Mouse (Mus musculus) skeletal muscle tissue, adult 2 months (tissue): ENCODE measurements around the gene Cc2d2a.

Experiments used
- DNase-seq: peaks from one replicate; pipeline ENCODE4 v3.0.0-alpha.2; 2012; ENCODE audit warnings: low read depth, low spot score

Cc2d2a gene

GRCm38 (mm10) chr5:43661997-43662961 lies at the start of gene Cc2d2a:
Gene Cc2d2a (plus strand): TSS chr5:43662346.
- DNase-seq: peak; percentile 57

DNA sequence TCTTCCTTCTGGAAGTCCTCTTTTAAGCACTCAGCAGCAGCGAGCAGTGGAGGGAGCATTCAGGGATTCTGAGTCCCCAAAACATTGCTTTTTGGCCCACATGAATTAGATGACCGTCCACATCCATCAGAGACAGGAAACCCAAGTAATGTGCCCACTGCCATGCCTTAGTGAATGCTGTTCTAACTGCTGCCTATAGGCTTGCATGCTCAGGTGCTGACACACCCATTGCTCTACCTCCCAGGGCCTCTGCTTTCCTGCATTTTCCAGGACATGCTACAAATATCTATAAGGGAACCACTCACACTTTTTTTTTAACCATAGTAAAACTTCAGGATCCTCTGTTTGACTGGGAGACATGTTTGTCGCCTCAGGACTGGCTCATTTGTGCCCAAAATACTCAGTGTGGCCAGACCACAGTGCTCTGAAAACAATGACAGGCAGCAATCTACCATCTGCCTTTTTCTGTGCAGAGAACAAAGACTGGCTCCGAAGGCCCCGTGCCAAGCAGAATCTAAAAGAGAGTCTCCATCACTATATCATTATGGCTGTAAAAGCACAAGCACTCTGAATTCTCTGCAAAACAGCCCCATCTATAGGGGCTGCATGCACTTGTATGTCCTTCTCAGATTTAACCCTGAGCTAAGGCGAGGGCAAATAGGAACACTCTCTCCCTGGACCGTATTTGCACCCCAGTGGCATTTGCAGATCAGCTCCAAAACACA lies 40.4 kb upstream of the Cc2d2a start:
- no peak for DNase-seq

DNA sequence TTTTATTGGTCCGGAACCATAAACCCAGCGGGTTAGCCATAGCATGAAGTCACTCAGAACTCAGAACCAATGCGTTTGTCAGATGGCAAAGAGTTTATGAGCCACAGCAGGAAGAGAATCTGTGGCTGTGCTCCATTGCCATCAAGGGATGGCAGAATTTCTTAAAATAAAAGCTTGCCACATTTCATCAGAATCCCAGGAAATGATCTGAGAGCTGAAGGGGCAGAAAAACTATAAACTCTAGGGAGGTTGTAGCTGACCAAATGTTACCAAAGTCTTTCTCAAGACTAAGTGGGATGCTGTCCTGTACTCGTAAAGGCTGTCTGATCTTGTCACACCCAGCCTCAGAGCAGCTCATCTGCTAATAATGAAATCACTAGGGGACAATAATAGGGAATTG lies 36.7 kb upstream of the Cc2d2a start:
- DNase-seq: no peak

- DNase-seq: no peak
Measured at GRCm38 (mm10) chr5:43634071-43634601, 28.0 kb upstream of the Cc2d2a start.

DNA sequence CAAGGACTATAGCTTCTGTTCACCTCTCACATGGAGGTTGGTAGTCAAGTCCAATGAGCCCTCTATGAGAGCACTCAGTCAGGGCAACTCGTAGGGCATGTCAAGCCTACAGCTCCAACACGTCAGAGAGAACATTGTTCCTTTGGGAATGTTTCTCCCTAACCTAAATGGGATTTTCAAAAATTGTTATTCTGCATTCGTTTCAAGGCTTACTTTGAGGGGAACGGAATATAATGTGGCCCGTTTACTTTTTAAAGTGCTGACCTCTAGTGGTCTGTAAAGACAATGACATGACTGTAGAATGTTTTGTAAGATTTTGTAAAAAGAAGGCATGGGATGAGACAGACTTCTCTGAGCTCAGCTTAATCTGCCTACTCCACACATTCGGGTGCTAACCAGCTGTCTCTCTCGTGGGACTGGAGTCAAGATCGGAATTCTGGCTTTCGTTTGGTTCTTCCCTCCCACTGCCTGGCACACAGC lies 27.5 kb upstream of the Cc2d2a start:
- DNase-seq: peak; percentile 17

DNA sequence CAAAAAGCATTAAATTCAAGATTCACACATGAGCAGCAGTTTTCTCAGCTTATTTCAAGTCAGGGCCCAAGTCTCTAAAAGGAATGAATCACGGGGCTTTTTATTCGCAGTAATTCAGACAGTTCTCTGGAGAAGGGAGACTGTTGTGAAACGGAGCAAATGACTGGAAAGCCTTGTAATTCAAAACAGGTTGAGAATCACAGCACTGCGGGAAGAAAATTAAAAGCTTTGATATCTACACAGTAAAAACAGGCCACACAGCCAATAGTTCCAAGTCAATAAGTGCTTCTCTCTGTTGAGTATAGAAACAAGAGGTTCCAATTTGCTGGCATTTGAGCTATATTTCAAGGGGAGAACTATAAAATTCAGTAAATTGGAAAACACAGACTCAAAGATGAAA lies 17.1 kb upstream of the Cc2d2a start:
- DNase-seq: no peak

DNA sequence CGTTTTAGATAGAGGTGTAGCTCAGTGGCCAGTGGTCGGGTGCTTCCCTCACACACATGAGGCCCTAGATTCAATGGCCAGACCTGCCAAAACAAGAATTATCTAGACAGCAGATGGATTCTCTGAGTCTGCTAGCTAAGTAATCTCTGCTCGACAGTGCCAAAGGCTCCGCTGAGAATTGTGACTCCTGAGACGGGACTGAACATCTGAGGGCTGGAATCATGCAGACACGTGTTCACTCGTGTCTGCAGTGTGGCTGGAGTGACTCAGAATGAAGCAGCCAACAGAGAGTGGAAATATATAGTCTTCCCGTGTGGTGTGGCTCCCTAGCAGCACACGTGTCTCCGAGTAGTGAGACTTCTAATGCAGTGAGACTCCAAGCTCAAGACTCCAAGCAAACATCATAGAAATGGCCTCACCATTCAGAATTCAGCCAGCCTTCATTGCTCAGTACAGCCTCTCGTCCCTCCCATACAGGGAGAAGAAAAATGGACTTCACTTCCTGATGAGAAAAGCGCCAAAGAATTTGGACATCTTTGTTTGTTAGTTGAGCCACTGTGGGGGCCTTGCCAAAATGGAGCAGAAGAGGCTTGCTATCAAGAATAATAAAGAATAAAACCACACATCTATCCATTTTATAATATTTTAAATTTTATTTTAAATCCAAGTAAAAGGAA lies 14.9 kb upstream of the Cc2d2a start:
- no peak for DNase-seq

DNA sequence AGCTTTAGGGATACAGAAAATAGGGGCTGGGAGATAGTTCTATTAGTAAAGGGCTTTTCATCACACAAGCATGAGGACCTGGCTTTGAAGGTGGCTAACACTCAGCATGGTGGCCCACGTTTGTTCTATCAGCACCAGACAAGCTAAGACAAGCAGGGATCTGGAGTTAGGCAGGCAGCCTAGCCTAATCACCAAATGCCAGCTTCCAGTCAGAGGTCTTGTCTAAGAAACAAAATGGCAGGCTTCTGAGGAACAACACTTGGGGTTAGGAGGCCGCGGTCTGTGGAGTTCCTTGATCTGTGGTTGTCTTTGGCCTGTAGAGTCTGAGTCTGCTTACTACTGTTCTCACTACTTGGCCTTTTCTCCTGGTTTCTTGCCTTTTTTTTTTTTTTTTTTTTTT lies 648 bp upstream of the Cc2d2a start:
- no peak for DNase-seq

DNA sequence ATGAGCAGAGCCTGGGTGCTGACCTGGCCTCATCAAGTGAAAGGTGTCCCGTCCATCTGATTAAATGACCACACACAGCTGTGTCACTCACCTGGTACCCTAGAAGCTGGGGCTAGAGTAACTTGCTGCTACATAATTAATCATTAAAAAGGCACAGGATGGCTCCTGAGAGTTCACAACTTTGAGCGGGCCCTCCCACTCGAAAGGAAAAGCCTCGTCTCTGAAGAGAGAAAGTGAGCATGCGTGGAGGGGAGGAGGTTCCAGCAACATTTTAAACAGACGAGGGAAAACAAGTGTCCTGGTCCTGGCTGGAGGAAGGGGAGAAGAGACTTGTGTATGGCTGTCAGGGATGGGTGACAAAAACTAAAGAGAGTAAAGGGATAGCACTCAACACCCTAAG lies 1.4 kb downstream of the Cc2d2a start:
- DNase-seq: no peak

DNA sequence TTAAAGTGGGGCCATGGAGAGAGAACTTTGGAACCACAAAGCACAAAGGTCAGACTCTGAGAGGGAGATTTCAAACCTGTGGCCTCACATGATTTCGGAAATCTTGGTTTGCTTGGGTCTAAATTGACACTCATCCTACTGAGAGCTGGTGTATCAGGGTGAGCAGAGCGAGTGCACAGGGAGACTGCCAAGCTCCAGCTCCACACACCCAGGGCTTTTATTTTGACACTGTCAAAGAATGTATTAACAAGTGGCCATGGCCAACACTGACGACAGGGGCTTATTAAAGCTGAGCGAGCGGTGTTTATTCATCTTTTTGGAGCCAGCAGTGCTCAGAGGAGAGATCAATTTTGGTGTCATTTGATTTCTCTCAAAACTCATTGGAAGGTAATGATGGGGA lies 3.0 kb downstream of the Cc2d2a start:
- DNase-seq: no peak

GRCm38 (mm10) chr5:43669118-43669645 lies 7.0 kb downstream of the Cc2d2a start:
- no peak for DNase-seq

DNA sequence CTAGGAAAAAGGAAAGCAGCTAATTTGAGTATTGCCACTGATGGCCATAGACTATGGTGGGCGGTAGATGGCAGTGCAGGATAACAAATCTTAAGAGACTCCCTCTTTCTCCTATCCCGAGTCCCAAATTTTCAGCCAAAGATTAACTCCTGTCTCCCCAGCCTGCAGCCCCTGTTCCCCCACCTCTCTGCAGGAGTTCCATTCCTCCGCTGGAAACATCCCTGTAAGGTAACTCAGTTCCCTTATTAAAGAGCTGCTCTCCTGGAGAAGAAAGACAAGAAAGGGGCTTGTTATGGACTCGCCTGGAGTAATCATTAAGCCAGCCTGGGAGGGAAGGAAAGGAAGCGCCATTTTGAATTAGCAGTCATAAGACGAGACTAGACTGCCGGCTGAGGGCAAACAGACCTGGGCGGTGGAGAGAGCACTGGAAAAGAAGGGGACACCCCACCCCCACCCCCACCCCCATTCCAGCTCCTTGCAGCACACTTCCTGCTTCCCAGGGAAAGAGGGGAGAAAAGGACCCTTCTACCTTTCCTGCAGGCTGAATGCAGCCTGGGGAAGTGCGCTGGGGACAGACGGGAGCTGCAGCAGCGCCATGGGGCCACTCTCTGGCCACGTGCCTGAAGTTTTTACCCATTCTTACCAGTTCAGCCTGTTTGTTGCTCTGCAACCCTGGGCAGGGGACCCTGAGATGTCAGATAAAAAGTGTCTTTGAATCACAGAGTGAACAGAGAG lies 10.2 kb downstream of the Cc2d2a start:
- peak; percentile 58 for DNase-seq

DNA sequence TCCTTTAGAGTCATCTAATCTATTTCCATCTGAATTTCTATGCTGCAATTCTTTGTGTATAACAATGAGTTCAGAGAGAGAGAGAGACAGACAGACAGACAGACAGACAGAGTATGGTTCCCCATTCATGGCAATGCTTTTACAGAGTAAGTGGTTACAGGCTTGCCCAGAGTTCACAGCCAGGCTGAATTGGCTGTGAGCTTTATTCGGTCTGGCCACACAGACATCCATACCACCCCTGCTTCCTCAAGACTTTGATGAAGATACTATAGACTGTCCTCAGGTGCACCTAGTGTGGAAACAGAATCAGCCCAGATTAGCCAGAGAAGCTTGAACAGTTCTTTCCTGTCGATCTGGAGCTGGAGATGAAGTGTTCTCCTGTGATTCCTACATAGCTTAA lies 10.9 kb downstream of the Cc2d2a start:
- DNase-seq: no peak

- DNase-seq: no peak
Measured at GRCm38 (mm10) chr5:43685466-43685865, 23.3 kb downstream of the Cc2d2a start.

GRCm38 (mm10) chr5:43692489-43692888 lies 30.3 kb downstream of the Cc2d2a start:
- DNase-seq: no peak

GRCm38 (mm10) chr5:43697133-43697532 lies 35.0 kb downstream of the Cc2d2a start:
- DNase-seq: no peak

DNA sequence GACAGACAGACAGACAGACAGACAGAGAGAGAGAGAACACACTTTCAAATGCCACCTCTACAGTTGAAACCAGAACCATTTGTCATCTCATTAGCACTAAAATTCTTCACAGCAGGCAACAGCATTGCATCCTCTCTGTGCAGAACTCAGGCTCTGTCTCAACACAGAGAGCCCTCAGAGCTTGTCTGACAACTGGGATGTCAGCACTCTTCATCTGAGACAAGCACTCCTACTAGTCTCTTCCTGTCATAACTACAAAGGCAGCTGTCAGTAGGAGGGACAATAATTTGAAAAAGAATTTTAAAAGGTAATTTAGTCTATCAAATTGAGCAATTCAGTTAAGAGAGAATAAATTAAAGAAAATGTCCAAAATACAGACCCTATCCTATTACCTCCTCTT lies 37.1 kb downstream of the Cc2d2a start:
- no peak for DNase-seq

- no peak for DNase-seq
Measured at GRCm38 (mm10) chr5:43721538-43722451, 59.6 kb downstream of the Cc2d2a start.

DNA sequence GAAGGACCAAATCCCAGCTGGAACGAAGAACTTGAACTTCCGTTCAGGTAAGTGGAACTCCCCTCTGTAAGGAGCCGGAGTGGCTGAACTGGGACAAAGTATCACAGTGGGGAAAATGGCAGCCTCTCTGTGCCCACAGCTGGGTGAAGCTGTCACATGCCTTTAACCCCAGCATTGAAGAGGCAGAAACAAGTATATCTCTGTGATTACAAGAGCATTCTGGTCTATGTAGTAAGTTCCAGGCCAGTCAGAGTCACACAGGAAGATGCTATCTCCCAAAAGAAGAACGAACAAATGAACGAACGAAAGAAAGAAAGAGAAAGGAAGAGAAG lies 60.3 kb downstream of the Cc2d2a start:
- DNase-seq: no peak

DNA sequence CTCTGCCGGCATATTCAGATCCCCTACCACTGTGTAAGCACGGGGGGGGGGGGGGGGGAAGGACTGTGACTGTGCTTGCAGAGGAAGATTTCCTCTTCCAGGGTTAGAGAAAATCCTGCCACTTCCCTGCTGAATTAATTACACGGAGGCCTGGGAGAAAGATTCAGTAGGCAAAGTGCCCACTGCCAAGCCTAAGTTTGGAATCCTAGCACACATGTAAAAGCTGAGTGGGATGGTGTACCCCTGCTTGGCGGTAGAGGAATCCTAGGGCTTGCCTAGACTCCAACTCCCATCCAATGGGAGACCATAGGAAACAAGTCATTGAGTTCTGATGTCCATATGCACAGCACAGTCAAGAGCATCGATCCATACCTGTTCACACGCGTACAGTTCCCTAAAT lies 61.7 kb downstream of the Cc2d2a start:
- no peak for DNase-seq
